Mouse (Mus musculus) c-Kit-negative CD71-positive TER-119-positive erythroid progenitor cells, embryonic 14.5 days (primary cell): ENCODE measurements around the gene Pdlim1.

ENCODE experiments used
- DNase-seq: peaks from one replicate; pipeline ENCODE4 v3.0.0-alpha.2; 2013; ENCODE audit warnings: low read depth, low spot score

Gene Pdlim1

GRCm38 (mm10) chr19:40271308-40271892, at the start of gene Pdlim1:
TSS of gene Pdlim1 (minus strand) at chr19:40271842.
- DNase-seq: peak; percentile 55

DNA sequence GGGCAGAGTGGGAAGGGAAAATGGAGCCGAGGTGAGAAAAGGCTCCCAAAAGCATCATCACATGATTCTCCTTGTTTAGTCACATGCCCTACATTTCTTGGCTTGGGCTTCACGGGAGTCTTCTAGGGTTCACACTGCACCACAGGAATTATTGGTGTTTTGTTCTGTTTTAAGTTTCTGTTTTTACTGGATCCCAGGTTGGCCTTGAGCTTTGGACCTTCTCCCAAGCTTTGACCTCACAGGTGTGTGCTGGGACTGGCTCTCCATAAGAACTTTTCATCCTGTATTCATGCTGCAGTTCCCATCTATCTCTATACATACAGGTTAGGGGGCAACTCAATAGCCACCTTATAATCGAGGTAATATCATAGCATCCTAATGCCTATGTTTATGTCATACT, 47.6 kb upstream of the Pdlim1 start:
- no peak for DNase-seq

DNA sequence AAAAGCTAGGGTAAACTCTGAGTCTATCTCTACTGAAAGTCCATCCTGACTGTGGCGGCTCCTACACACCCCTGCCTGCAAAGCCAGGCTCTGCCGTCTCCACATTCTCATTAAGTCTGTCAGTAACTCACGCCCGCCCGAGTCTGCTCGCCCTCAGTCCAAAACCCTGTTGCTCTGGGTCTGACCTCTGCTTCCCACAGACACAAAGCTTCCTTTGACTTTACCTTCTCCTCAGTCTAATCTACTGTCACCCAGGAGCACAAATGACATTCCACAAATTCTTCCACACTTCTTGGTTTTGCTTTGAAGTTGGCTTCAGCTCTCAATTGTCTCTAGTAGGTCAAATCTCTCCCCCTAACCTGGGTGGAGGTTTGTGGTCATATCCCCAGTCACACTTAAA, 46.9 kb upstream of the Pdlim1 start:
- DNase-seq: no peak

GRCm38 (mm10) chr19:40317001-40317400, 45.4 kb upstream of the Pdlim1 start:
- DNase-seq: no peak

DNA sequence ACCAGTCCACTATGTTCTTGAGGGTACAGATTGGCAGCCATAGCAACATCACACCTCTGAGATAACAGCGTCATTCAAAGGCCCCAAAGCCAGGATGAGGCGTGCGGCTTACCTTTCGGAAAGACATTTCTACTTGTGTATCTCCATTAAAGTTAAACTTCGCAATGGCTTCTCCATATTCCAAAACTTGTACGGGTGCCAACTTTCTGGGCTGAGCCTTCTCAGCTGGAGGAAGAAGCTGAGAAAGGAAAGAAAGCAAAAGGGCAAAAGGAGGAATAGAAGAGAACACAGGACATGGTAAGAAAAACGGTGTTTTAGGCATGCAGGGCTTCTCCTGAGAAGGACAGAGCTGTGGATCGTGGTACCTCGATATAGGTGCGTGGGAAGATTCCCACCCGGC, 42.6 kb upstream of the Pdlim1 start:
- DNase-seq: no peak

- no peak for DNase-seq
These were observed 40.0 kb upstream of the Pdlim1 start for GRCm38 (mm10) chr19:40311631-40312030.

DNA sequence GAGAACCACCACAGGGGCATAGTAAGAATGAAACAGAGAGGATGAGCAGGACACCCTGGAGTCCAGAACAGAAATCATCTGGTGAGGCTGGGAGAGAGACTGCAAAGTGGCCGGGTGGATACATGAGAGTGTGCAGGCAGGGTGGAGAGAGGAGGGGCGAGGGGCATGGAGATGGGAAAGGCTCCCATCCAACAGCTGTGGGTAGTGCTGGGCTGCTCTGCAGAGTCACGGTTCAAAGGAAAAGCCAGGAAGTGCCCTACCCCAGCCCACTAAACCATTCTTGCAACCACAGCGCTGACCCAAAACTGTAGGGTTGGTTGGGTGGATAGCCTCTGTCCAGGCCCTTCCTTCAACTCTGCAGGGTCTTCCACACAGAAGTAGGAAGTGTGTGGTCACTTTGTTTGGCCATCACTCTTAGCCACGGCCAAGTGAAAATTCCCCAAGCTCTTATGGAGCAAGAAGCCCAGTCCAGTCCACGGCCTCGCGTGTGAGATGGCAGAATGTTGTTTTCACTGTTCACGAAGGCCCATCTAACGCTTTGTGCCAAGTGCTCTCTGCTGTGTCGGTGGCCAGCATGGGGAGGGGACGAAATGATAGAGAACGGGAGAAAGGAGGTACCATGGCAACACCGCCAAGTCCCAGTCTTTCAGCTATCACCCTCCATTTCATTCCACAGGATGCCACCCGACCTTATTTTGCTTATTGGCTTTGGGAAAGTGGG, 38.9 kb upstream of the Pdlim1 start:
- DNase-seq: no peak

- no peak for DNase-seq
These were observed 38.3 kb upstream of the Pdlim1 start for GRCm38 (mm10) chr19:40309911-40310310.

DNA sequence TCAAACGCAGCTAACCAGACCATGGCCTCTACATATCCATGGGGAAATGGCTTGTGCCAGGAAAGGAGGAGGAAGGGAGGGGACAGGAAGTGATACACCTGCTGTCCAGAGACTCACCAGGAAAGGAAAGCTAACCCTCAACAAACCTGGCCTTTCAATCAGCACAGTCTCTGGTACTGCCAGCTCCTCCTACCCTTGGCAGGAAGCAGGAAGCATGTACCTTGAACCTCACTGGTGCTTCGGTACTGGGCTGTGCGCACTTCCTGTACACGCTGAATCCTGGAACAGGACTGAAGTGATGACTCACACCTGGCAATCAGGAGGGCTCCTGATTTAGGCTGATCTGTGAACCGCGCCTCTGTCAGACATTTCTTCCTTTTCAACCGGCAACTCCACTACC, 35.9 kb upstream of the Pdlim1 start:
- no peak for DNase-seq

- no peak for DNase-seq
These were observed 35.0 kb upstream of the Pdlim1 start for GRCm38 (mm10) chr19:40306631-40307030.

DNA sequence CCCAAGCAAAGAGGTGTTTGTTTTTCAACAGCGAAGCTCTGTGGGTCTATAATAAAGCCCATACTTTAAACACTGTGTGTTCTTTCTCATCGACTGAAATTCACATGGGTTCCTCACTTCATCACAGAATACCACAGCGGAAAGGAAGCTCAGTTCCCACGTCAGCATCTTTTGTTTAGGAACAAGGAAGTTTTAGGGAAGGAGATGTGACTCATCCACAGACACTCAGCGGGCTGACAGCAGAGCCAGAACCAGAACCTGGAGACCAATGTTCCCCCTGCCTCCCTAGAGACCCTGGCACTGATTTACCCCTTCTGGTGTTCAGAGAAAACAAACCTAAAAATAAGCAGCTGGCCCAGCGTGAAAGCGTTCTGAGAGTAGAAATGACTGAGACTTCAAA, 33.8 kb upstream of the Pdlim1 start:
- no peak for DNase-seq

DNA sequence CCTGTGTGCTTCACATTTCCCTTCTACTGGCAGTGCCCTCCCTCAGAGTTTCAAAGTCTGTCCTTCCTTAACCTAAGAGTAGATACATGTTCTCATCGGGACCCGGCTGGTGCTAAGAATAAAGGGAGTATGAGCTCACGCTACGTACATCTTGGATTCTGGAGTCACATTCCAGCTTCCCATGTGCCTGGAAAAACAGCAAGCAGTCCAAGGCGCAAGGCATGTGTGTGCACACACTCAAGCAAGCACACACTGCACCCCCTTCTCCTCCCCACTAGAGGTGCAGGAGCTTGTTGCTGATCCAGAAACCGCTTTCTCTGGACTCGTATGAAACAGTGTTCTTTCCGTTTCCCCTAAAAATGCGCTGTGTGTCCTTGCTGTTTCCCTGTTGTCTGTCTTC, 31.3 kb upstream of the Pdlim1 start:
- no peak for DNase-seq

DNA sequence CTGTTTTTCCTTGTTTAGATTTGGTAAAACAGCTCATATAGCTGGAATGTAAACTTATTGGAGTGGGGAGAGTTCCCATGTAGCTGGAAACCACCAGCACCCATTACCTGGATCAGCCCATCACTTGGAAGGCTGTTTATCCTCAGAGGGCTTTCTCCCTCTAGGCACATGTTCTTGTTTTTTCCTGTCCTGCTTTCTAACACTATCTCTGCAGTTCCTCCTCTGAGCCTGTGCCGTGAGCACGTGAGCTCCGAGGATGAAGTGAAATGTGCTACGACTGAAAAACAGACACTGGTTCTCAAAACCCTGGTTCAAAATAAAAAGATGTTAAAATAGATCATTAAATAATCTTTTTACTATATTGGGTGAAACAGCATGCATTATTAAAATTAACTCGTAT, 30.8 kb upstream of the Pdlim1 start:
- DNase-seq: no peak

DNA sequence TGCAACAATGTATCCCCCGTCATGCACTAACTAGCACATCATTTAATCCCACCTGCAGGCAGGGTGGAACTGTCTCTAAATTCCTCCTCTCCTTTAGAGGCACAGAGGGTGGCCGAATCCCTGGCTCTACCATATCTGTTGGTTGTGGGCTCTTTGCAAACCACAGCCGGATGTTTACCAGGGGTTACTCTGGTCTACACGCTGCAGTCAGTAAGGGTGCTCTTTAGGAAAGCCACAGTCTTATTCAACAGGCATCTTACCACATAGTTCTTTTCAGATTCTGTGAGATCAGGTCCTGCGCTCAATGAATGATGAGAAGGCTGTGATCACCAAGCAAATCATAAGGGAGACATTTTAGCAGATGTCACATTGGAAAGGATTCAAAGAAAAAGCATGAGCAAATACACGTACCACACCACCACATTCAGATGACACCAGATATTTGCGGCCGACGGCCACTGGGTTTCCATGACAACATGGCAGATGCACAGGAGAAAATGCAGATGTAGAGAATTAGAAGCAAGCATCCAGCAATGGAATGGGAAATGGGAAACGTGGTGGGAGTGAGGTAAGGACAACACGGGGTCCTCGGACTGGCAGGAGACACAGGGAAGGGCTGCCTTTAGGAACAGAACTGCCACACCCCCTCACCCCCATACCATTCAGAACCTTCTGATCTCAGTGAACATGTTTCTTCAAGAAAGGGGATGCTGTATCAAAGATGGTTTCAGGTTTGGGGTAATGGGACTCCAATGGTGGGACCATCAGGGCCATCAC, 28.5 kb upstream of the Pdlim1 start:
- no peak for DNase-seq

GRCm38 (mm10) chr19:40299182-40299581, 27.5 kb upstream of the Pdlim1 start:
- DNase-seq: no peak

DNA sequence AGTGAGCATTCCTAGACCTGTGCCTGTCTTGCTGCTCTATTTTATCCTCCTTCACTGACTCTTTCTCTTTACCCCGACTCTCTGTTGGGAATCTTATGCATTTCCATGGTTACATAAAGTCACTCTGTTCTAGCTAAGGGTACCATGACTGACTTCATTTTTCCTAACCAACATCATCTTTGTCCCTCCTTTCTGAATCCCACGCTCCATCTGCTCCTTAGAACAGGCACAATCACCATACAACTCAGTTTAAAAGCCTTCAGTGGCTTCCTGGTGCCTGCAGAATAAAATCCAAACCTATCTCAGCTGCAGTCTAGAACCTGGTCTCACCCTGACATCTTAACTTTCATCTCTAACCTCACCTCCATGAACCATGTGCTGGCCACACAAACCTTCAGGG, 26.9 kb upstream of the Pdlim1 start:
- no peak for DNase-seq

- DNase-seq: no peak
These were observed 26.1 kb upstream of the Pdlim1 start for GRCm38 (mm10) chr19:40297798-40298144.

DNA sequence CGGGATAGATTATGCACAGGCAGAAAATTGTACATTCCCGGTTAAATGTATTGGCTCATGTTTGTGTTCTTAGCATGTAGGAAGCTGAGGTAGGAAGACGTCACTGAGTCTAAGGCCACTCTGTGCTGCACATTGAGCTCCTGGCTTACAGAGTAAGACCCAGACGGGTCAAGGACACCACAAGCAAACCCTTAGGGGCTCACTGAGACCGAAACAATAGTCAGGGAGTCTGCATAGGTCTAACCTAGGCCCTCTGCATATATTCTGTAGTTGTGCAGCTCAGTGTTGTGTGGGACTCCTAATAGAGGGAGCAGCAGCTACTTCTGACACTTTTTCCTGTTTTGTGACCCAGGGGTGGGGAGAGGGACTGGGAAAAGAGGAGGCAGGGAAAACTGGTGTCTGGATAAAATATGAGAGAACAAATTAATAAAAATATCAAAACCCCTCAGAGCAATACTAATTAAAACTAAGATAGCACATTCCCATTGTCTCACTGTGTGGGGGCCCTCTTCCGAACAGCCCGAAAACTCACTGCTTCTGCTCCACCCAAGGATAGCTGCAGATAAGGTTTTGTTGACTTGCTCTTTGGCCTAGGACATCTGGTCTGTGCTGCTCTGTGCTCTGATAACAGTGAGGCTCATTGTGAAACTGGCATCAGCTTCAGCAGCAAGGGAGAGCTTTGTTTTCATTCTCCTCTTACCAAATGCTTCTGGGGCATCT, 25.6 kb upstream of the Pdlim1 start:
- DNase-seq: peak; percentile 19

DNA sequence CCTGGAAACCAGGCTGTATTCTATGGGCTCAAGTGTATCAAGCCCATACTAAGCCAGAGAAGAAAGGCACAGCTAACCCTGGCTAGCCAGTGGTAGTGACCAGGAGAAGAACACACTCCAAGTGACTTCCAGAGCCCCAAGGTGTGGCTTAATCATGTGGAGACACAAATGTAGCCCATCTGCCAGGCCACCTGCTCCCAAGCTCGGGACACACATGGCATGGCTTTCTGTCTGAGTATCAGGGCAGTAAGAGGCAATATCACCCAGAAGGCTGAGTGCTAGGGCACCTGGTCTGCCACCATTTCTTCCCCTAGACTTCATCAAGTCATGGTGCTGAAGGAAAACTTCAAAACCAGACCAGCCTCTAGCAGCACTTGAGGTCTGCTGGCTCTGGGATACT, 22.6 kb upstream of the Pdlim1 start:
- no peak for DNase-seq

DNA sequence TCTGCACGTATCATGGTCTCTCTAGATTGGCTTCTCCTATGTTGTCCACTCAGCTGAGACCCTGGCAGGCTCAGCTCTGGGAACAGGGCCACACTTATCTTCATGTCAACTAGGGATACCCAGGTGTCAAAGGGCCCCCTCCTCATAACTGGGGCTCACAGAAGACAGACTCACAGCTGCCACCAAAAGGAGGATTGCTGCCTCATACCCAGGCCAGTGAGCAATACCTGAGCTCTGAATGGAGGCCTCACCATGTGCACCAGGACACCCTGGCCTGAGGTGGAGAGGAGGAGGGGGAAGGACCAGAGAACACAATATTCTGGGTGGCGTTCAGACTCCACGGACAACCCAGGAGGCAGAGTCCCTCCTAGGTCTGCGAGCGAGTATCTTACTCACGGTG, 22.1 kb upstream of the Pdlim1 start:
- no peak for DNase-seq

DNA sequence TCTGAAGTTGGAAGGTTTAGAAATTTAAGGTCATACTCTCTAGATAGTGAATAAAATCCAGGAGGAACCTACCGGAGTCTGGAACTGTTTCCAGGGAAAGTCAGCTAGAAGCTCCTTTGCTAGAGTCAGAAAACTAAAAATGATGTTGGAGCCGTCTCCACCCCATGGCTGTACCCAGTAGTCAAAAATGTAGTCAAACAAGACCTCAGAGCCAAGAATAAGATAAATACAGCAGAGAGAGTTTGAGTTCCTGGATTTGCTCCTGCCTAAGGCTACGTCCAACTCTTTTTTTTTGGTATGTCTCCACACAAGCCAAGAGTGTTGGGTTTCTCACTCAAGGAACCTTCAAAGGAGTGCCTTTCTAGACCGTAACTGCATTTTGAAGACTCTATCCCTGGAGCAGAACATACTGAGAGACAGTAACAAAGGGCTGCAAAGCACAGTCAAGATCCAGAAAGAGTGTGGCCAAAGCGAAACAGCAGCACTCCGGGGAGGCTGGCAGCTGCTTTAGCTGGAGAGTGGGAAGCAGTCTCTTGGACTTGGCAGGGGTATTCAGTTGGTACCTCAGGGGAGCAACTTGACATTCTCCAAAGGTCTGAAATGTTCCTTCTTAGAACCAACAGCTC, 18.6 kb upstream of the Pdlim1 start:
- DNase-seq: no peak

- DNase-seq: no peak
These were observed 16.8 kb upstream of the Pdlim1 start for GRCm38 (mm10) chr19:40288415-40288814.
